Mouse (Mus musculus): Measurements from ENCODE around the gene Wsb2. TPM values are rescaled to one million over a fixed set of nuclear protein-coding genes. Genes with fewer than 3 reads are reported as not detected.

Wsb2 gene
- polyA plus RNA-seq, 1 experiment from 2014 or later, result 290 TPM

DNA sequence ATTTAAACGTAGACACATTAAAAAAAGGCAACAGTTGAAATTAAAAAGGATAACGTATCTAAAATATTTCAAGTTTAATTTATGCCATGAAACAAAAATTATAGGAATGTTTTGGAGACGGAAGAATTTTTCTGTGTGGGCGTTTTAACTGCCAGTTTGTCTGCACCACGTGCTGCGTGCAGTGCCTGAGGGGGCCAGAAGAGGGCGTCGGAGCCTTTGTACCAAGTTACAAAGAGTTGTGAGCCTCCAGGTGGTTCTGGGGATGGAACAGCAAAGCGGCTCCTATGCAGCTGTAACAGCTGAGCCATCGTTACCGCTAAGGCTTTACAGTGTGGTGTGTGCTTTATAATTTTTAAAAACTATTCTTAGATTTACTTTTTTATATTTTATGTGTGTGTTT is 1.6 kb downstream of the Wsb2 start:
- Histone ChIP-seq H3K36me3 (replicated peaks) (peaks cover 2% of the 10 kb centered on the region; the same call in 1 of the 2 replicates), H3K9me3 (no peaks in the 10 kb centered on the region), H3K4me2 (peak overlapping the region; percentile 95), H3K4me1 (peaks cover 44% of the 10 kb centered on the region), H3K27ac (no peak overlapping the region), H3K4me3 (peak overlapping the region; percentile 79), H3K9ac (no peak overlapping the region), H3K27me3 (replicated peaks) (no peaks in the 10 kb centered on the region)
- WGBS, result 38% methylated on average over 11 of the region's 11 CpGs
- no peak for ATAC-seq (replicated peaks)

DNA sequence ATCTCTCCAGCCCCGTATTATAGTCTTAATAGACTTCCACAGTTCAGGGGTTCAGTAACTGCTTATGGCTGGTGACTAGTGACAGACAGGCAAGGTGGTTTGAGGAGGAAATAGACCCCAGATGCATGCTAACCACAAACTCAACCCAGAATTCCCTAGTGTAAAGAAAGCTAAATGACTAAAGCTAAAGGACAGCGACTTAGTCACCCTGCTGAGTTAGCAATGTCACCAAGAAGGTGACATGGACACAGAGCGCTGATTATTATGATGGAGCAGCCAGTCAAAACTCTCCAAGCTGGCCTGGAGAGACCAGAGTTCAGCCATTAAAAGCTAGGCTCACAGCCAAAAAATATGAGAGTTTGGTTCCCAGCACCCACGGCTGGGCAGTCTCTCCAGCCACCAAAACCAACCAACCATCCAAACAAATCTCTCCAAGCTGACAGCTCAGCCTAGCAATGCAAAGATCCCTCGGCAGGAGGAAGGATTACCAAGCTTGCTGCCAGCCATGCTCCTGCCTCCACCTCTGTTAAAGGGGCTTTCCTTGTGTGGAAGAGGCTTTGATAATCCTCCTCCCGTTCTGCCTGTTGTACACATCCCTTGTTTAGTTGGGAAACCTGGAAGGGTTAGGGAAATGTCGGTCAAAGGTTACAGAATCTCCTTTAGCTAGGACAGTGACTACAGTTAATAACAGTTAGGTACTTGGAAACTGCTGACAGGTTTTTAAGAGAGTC is 2.6 kb downstream of the Wsb2 start:
- Histone ChIP-seq H3K4me3 (no peak overlapping the region), H3K27ac (no peak overlapping the region), H3K27me3 (replicated peaks) (no peaks in the 10 kb centered on the region), H3K36me3 (replicated peaks) (peaks cover 9% of the 10 kb centered on the region; the same call in 1 of the 2 replicates), H3K9ac (no peak overlapping the region), H3K9me3 (no peaks in the 10 kb centered on the region), H3K4me1 (peaks cover 44% of the 10 kb centered on the region), H3K4me2 (no peak overlapping the region)
- 31% methylated on average over 7 of the region's 7 CpGs for WGBS
- ATAC-seq (replicated peaks), result no peak

DNA sequence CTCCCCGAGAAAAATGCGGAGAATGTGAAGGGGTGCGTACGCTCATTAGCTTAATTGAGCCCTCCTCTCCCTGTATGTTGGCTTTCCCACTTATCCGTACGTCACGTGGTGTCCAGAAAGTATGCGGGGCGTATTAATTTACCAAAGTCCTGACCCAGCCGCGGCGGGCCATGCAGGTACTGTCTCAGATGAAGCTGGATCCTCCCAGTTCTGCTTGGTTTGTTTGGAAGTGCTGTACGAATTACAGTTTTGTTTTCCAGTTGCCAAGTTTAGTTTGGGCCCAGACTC is 3.1 kb downstream of the Wsb2 start:
- no peak overlapping the region for H3K4me2 ChIP-seq
- no peak overlapping the region for H3K9ac ChIP-seq

DNA sequence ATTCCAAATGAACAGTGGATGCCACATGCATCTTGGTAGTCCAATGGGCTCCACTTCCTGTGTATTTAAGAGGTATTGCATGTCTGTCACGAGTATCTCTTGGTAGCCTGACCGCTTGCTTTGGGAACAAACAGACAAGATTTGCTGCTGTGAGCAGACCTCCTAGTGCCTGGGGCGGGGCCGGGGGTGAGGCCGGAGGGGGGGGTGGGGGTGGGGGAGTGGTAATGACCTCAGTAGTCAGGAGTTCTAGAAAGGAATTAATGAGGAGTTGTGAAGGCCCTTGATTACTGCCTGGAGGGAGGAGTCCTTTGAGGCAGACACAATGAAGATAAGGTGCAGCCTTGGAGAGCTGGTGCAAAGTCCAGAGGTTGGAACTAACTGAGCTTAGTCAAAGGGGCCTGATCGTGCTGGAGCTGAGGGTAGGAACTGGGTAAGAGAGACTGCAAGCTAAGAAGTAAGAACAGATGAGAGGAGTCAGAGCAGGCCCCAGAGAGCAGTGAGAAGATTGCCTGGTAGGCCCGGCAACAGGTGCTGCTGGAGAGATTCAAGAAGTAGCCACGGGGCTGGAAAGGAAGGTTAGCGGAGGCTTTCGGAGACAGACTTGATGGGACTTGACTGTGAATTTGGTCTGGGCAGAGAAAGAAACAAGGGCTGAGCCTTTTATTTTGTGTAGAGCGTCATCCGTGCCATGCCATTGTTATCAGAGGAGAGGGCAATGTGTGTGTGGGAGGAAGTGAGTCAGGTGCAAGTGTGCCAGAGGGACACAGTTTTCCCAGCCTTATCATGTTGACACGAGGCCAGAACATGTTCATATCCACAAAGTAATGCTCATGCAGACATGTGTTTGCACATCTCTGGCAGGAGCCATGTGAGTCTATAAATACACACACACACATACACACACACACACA is 3.8 kb downstream of the Wsb2 start:
- H3K27ac ChIP-seq, result no peak overlapping the region

More for the DNA sequence above, 3.1 kb downstream of the Wsb2 start:
- Histone ChIP-seq H3K4me3 (no peak overlapping the region), H3K9me3 (no peaks in the 10 kb centered on the region), H3K36me3 (replicated peaks) (peaks cover 14% of the 10 kb centered on the region; the same call in 1 of the 2 replicates), H3K4me1 (peaks cover 44% of the 10 kb centered on the region), H3K27ac (no peak overlapping the region), H3K27me3 (replicated peaks) (no peaks in the 10 kb centered on the region)
- 44% methylated on average over 13 of the region's 13 CpGs for WGBS
- no peak for ATAC-seq (replicated peaks)

DNA sequence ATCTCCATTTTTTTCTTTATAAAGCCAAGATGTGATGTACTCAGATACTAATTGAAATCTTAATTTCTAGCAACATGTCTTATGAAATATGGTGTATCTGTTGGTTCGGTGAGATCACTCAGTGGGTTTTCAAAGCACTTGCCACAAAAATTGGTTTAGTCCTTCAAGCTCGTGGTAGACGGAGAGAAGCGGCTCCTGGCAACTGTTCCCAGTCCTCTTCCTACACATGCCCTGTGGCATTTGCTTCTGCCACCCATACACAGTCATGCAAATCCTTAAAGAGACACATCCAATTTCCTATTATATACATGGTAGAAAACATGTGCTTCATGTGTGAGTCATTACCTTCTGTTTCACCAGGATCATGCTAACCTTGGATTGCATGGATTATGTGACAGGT is 4.5 kb downstream of the Wsb2 start:
- ATAC-seq (replicated peaks), result no peak
- Histone ChIP-seq H3K27ac (no peak overlapping the region), H3K9ac (no peak overlapping the region), H3K4me3 (no peak overlapping the region), H3K27me3 (replicated peaks) (no peaks in the 10 kb centered on the region), H3K4me1 (peaks cover 36% of the 10 kb centered on the region), H3K9me3 (no peaks in the 10 kb centered on the region), H3K4me2 (no peak overlapping the region), H3K36me3 (replicated peaks) (peaks cover 15% of the 10 kb centered on the region; the same call in 1 of the 2 replicates)
- WGBS, result 75% methylated on average over 4 of the region's 4 CpGs

More for the DNA sequence above, 3.8 kb downstream of the Wsb2 start:
- no peak for ATAC-seq (replicated peaks)
- WGBS, result 42% methylated on average over 13 of the region's 13 CpGs
- Histone ChIP-seq H3K4me1 (peaks cover 41% of the 10 kb centered on the region), H3K9ac (no peak overlapping the region), H3K4me2 (no peak overlapping the region), H3K27me3 (replicated peaks) (no peaks in the 10 kb centered on the region), H3K9me3 (no peaks in the 10 kb centered on the region), H3K4me3 (no peak overlapping the region), H3K36me3 (replicated peaks) (peaks cover 15% of the 10 kb centered on the region; the same call in 1 of the 2 replicates)

DNA sequence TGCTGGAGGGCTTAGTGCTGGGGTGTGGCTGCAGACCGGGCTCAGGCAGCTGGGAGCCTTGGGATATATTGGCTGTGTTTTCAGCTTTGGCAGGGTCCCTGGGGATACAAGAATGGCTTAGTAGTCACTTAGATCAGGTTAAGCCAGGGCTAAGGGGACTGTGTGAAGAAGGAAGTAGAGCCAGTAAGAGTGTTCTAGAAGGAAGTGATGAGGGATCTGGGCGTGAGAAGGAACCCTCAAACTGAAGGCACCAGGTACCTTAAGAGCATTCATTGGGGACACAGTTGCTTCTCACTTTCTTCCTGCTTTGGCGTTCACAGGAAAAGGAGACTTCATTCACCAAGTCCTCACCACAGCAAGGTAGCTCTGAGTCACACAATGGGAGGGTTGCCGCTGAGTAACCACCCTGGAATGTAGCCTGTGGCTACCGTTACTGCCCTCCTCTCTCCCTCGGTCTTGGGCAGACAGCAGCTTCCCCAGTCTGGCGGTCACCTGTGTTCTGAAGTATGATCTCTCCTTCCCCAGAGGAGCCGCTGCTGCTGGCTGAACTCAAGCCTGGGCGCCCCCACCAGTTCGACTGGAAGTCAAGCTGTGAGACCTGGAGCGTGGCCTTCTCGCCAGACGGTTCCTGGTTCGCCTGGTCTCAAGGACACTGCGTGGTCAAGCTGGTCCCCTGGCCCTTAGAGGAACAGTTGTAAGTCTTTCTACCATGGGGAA is 6.1 kb downstream of the Wsb2 start:
- H3K4me3 ChIP-seq, result no peak overlapping the region
- H3K9ac ChIP-seq, result no peak overlapping the region
- H3K27ac ChIP-seq, result no peak overlapping the region
- WGBS, result 57% methylated on average over 15 of the region's 15 CpGs
- no peak overlapping the region for H3K4me2 ChIP-seq
- H3K36me3 ChIP-seq (replicated peaks), result peaks cover 21% of the 10 kb centered on the region; the same call in 1 of the 2 replicates
- peaks cover 35% of the 10 kb centered on the region for H3K4me1 ChIP-seq
- no peak for ATAC-seq (replicated peaks)
- no peaks in the 10 kb centered on the region for H3K9me3 ChIP-seq
- H3K27me3 ChIP-seq (replicated peaks), result no peaks in the 10 kb centered on the region

DNA sequence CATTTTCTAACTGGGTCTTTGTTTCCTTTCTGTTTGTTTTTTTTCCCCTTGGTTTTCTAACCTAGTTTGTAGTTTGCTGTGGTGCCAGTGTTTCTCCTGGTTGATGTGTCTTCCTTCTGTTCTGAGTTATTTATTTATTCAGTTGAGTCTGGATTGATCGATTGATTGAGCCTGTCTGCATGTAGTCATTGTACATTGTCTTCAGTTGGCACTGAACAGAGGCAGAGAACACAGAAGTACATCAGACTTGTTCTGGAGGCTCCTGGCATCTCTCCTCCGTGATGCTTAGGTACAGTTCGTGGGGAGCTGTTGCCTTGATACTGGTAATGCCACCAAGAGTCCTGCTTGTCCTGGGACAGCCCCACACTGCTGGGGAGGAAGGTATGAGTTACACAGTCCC is 7.7 kb downstream of the Wsb2 start:
- H3K4me1 ChIP-seq, result peaks cover 20% of the 10 kb centered on the region
- no peak overlapping the region for H3K4me3 ChIP-seq
- no peaks in the 10 kb centered on the region for H3K9me3 ChIP-seq
- no peak overlapping the region for H3K27ac ChIP-seq
- H3K9ac ChIP-seq, result no peak overlapping the region
- no peaks in the 10 kb centered on the region for H3K27me3 ChIP-seq (replicated peaks)
- 90% methylated on average over 3 of the region's 3 CpGs for WGBS
- peaks cover 32% of the 10 kb centered on the region; the same call in 1 of the 2 replicates for H3K36me3 ChIP-seq (replicated peaks)
- ATAC-seq (replicated peaks), result no peak
- H3K4me2 ChIP-seq, result no peak overlapping the region

DNA sequence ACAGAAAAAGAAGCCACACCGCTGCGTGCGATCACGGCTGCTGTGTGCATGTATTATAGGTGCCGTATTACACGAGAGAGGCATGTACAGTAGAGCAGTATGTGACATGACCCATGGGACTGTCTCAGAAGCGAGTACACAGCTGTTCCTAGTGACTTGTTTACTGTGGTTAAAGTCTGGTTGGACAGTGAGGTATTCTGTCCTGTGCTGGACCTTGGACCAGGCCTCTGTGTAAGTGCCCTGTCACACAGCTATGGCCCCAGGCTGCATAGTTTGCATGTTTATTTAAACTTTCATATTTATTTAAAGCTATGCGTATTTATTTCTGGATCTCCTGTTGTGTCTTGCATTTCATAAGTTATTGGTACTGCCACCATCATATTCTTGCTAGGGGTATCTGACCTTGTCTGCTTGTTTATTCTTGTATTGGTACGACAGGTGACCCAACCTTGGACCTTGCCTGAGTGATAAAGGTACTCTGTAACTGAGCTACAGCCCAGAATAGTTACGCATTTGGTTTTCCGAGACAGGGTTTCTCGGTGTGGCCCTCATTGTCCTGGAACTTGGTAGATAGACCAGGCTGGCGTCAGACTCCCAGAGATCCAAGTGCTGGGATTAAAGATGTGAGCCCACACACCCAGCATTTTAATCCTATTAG is 8.9 kb downstream of the Wsb2 start:
- Histone ChIP-seq H3K9ac (no peak overlapping the region), H3K4me1 (peaks cover 7% of the 10 kb centered on the region), H3K4me2 (no peak overlapping the region), H3K4me3 (no peak overlapping the region), H3K27ac (no peak overlapping the region), H3K36me3 (replicated peaks) (peaks cover 40% of the 10 kb centered on the region; the same call in 1 of the 2 replicates), H3K9me3 (no peaks in the 10 kb centered on the region), H3K27me3 (replicated peaks) (no peaks in the 10 kb centered on the region)
- WGBS, result 87% methylated on average over 13 of the region's 13 CpGs
- ATAC-seq (replicated peaks), result no peak

DNA sequence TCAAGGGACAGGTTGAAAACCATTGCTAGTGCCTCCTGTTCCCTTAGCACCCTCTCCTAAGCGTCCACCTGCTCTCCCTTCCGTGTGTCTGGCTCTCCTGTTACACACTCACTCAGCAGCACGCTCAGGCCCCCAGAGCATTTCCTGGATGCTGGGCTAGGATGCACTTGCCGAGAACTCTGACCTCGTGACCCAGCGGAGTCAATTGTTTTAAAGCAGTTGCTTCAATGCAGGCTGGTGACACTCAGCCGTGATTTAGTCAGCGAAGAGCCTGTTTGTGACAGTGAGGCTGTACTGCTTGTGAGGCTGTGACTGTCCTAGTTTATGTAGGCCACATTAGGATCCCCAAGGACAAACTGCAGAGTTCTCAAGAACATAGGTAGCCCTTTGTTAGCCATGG is 10.1 kb downstream of the Wsb2 start:
- Histone ChIP-seq H3K27me3 (replicated peaks) (no peaks in the 10 kb centered on the region), H3K4me3 (no peak overlapping the region), H3K9ac (no peak overlapping the region), H3K27ac (no peak overlapping the region), H3K36me3 (replicated peaks) (peaks cover 49% of the 10 kb centered on the region; the same call in 1 of the 2 replicates), H3K4me1 (peaks cover 5% of the 10 kb centered on the region; the same call in 1 of the 2 replicates), H3K4me2 (no peak overlapping the region), H3K9me3 (no peaks in the 10 kb centered on the region)
- no peak for ATAC-seq (replicated peaks)
- WGBS, result 68% methylated on average over 8 of the region's 8 CpGs

DNA sequence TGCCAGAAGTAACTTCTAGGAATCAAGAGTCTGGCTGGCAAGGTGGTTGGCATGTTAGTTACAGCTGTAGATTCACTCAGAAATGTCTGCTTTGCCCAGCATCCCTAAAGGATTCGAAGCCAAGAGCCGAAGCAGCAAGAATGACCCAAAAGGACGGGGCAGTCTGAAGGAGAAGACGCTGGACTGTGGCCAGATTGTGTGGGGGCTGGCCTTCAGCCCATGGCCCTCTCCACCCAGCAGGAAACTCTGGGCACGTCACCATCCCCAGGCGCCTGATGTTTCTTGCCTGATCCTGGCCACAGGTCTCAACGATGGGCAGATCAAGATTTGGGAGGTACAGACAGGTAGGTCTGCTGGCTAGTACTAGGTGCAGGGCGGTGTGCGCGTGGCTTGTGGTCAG is 13.5 kb downstream of the Wsb2 start:
- Histone ChIP-seq H3K4me3 (no peak overlapping the region), H3K9ac (no peak overlapping the region), H3K9me3 (no peaks in the 10 kb centered on the region), H3K4me1 (no peaks in the 10 kb centered on the region), H3K27ac (no peak overlapping the region), H3K27me3 (replicated peaks) (no peaks in the 10 kb centered on the region), H3K4me2 (no peak overlapping the region), H3K36me3 (replicated peaks) (peaks cover 55% of the 10 kb centered on the region)
- no peak for ATAC-seq (replicated peaks)
- 89% methylated on average over 10 of the region's 10 CpGs for WGBS

DNA sequence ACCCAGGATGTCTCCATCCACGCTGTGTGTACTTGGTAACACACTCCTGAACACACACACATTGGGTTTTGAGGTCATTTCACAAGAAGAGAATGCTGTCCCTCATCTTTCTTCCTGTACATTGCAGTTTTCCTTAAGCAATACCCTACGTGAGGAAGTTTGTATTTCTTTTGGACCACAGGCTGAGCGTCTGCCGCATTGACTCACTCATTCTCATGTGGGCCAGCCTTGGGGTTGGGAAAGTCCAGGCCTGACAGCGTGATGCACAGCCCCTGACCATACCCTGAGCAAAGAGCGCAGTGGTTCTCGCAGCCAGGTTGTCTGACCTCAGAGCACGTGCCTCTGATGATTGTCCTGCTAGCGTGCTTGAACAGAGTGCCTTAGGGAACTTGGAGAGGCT is 16.3 kb downstream of the Wsb2 start:
- WGBS, result 93% methylated on average over 9 of the region's 9 CpGs
- Histone ChIP-seq H3K4me3 (no peak overlapping the region), H3K27me3 (replicated peaks) (no peaks in the 10 kb centered on the region), H3K36me3 (replicated peaks) (peaks cover 62% of the 10 kb centered on the region), H3K27ac (no peak overlapping the region), H3K4me1 (no peaks in the 10 kb centered on the region), H3K4me2 (no peak overlapping the region), H3K9ac (no peak overlapping the region), H3K9me3 (no peaks in the 10 kb centered on the region)
- no peak for ATAC-seq (replicated peaks)

Measured in midbrain, embryonic 15.5 days (tissue).